Mouse (Mus musculus) liver, embryonic 14.5 days (tissue): ENCODE results near the gene Scml4. TPM values are rescaled to one million over a fixed set of nuclear protein-coding genes. Genes with fewer than 3 reads are reported as not detected.

Experiments
- ATAC-seq: fragments of 200-750 bp; cut with Nextera tagmentation; 2 replicates; pipeline ENCODE4 v1.8.0; 2017; ENCODE audit warnings: moderate number of reproducible peaks, mild to moderate bottlenecking, moderate library complexity; ENCODE audit not compliant: insufficient read depth
- DNase-seq, 3 experiments: peaks; one replicate each; pipeline ENCODE4 v3.0.0-alpha.2; 2012 to 2013; ENCODE audit warnings: low read depth in 3 of 3, low spot score in 3 of 3
- H3K27ac ChIP-seq: fragments of 300-500 bp; sonication (generic); 2 replicates; pipeline ENCODE4 v1.5.1; 2014; ENCODE audit warnings: moderate library complexity, mild to moderate bottlenecking, control low read depth, inconsistent platforms
- H3K27me3 ChIP-seq: fragments of 300-500 bp; sonication (generic); 2 replicates; pipeline ENCODE4 v1.6.1; 2014; ENCODE audit warnings: mild to moderate bottlenecking, low read length, moderate library complexity; ENCODE audit not compliant: control insufficient read depth, insufficient read depth
- H3K36me3 ChIP-seq: fragments of 300-500 bp; sonication (generic); replicated peaks from 2 replicates; pipeline ENCODE4 v1.6.1; 2014; ENCODE audit warnings: low read depth; ENCODE audit not compliant: control insufficient read depth, insufficient read depth
- H3K4me1 ChIP-seq, 2 experiments: fragments of 200-500 bp in 1 of 2; fragments of 300-500 bp in 1 of 2; sonication (generic) in 1 of 2; replicated peaks; 2 replicates each; pipeline ENCODE4 v1.6.1; 2012 to 2014; ENCODE audit warnings: antibody characterized with exemption in 1 of 2, inconsistent platforms in 1 of 2, low read length in 1 of 2; ENCODE audit not compliant: control insufficient read depth in 2 of 2, insufficient read depth in 2 of 2
- H3K4me2 ChIP-seq: fragments of 300-500 bp; sonication (generic); 2 replicates; pipeline ENCODE4 v1.6.1; 2014; ENCODE audit warnings: low read depth, mild to moderate bottlenecking, control low read depth, moderate library complexity
- H3K4me3 ChIP-seq, 2 experiments: fragments of 200-500 bp in 1 of 2; fragments of 300-500 bp in 1 of 2; sonication (generic) in 1 of 2; 2 replicates each; pipeline ENCODE4 v1.5.1; 2012 to 2014; ENCODE audit warnings: low read depth in 2 of 2, low read length in 2 of 2, mild to moderate bottlenecking in 2 of 2, control low read depth in 1 of 2, inconsistent platforms in 1 of 2, moderate library complexity in 1 of 2; ENCODE audit not compliant: insufficient read depth in 1 of 2
- H3K9ac ChIP-seq: fragments of 300-500 bp; sonication (generic); replicated peaks from 2 replicates; pipeline ENCODE4 v1.6.1; 2014; ENCODE audit warnings: mild to moderate bottlenecking, control low read depth, moderate library complexity
- H3K9me3 ChIP-seq: fragments of 300-500 bp; sonication (generic); 2 replicates; pipeline ENCODE4 v1.6.1; 2016; ENCODE audit warnings: low read length, mixed read lengths; ENCODE audit not compliant: control insufficient read depth
- CTCF ChIP-seq: IDR thresholded peaks from 2 replicates; pipeline ENCODE4 v1.5.1; 2016; ENCODE audit warnings: antibody characterized with exemption, low read depth, control low read depth
- EP300 ChIP-seq: IDR thresholded peaks from 2 replicates; pipeline ENCODE4 v1.6.1; 2016; ENCODE audit warnings: antibody characterized with exemption, low read depth
- WGBS: fragments of 180-500 bp; shearing (Covaris S2); extraction: QIAGEN DNeasy Blood & Tissue Kit; methylation state at CpG from one replicate; pipeline ENCODE4 v1.1.7; 2014; ENCODE audit not compliant: insufficient replicate concordance; 5-methylcytosine and 5-hydroxymethylcytosine counted together
- polyA plus RNA-seq, 2 experiments: library from polyadenylated mRNA; depleted of rRNA in 1 of 2; stranded (reverse) in 1 of 2; unstranded in 1 of 2; fragments of >200 nt; fragmentation: Nextera tagmentation in 1 of 2; extraction: Ambion mirVana in 1 of 2; gene quantifications; 2 replicates each; pipeline versions ENCODE4 v1.2.1 to v1.2.3; 2012 to 2014

Scml4 gene
- polyA plus RNA-seq, 2 experiments: 0.15 to 0.19 TPM

GRCm38 (mm10) chr10:42952046-42952420 is 91.9 kb downstream of the Scml4 start:
- no peaks in the 10 kb centered on the region; the same call in 1 of the 2 replicates for H3K27me3 ChIP-seq
- no peak for ATAC-seq
- no peak overlapping the region for H3K9ac ChIP-seq
- no peak for DNase-seq
- no peaks in the 10 kb centered on the region for H3K36me3 ChIP-seq
- H3K4me1 ChIP-seq: no peaks in the 10 kb centered on the region
- 7% methylated on average over 9 of the region's 9 CpGs for WGBS
- TF ChIP-seq EP300: no peak
- TF ChIP-seq CTCF: no peak
- no peak overlapping the region for H3K27ac ChIP-seq
- no peak overlapping the region for H3K4me2 ChIP-seq
- H3K4me3 ChIP-seq: no peak overlapping the region
- no peaks in the 10 kb centered on the region for H3K9me3 ChIP-seq

- H3K9ac ChIP-seq: no peak overlapping the region
- no peaks in the 10 kb centered on the region for H3K36me3 ChIP-seq
- no peaks in the 10 kb centered on the region for H3K9me3 ChIP-seq
- H3K4me3 ChIP-seq: no peak overlapping the region
- no peak overlapping the region for H3K4me2 ChIP-seq
- 38% methylated on average over 5 of the region's 5 CpGs for WGBS
- no peaks in the 10 kb centered on the region; the same call in 1 of the 2 replicates for H3K27me3 ChIP-seq
- no peak for TF ChIP-seq EP300
- H3K27ac ChIP-seq: no peak overlapping the region
- H3K4me1 ChIP-seq: no peaks in the 10 kb centered on the region; a peak in 1 of 4 replicates
- ATAC-seq (no peak), DNase-seq (no peak)
These were observed 93.4 kb downstream of the Scml4 start for GRCm38 (mm10) chr10:42953601-42954000.

GRCm38 (mm10) chr10:42955205-42955604 is 95.0 kb downstream of the Scml4 start:
- ATAC-seq: no peak
- no peaks in the 10 kb centered on the region for H3K9me3 ChIP-seq

GRCm38 (mm10) chr10:42957881-42958651 is 97.9 kb downstream of the Scml4 start:
- H3K4me2 ChIP-seq: peak overlapping the region; percentile 44
- H3K9ac ChIP-seq: no peak overlapping the region
- no peak overlapping the region for H3K27ac ChIP-seq
- no peaks in the 10 kb centered on the region; the same call in 1 of the 2 replicates for H3K27me3 ChIP-seq
- no peaks in the 10 kb centered on the region for H3K36me3 ChIP-seq
- 8% methylated on average over 21 of the region's 21 CpGs for WGBS
- TF ChIP-seq CTCF (peak; percentile 82), EP300 (no peak)
- peak in 1 of 3 experiments; percentile 26 for DNase-seq
- H3K9me3 ChIP-seq: no peaks in the 10 kb centered on the region
- peaks cover 0 to 8% of the 10 kb centered on the region in 2 experiments; a peak in 3 of 4 replicates for H3K4me1 ChIP-seq
- H3K4me3 ChIP-seq: no peak overlapping the region
- ATAC-seq: no peak

More at GRCm38 (mm10) chr10:42955205-42955604, 95.0 kb downstream of the Scml4 start:
- no peaks in the 10 kb centered on the region; the same call in 1 of the 2 replicates for H3K27me3 ChIP-seq
- H3K36me3 ChIP-seq: no peaks in the 10 kb centered on the region
- DNase-seq: no peak
- no peak overlapping the region for H3K27ac ChIP-seq
- H3K4me2 ChIP-seq: no peak overlapping the region
- no peak overlapping the region for H3K9ac ChIP-seq
- 81% methylated on average over 3 of the region's 3 CpGs for WGBS
- TF ChIP-seq CTCF: no peak
- no peak for TF ChIP-seq EP300
- no peak overlapping the region for H3K4me3 ChIP-seq
- no peaks in the 10 kb centered on the region; a peak in 1 of 4 replicates for H3K4me1 ChIP-seq

GRCm38 (mm10) chr10:42958686-42959085 is 98.5 kb downstream of the Scml4 start:
- TF ChIP-seq CTCF: no peak
- TF ChIP-seq EP300: no peak
- Histone ChIP-seq H3K36me3 (no peaks in the 10 kb centered on the region), H3K4me2 (no peak overlapping the region; the same call in 1 of the 2 replicates), H3K27ac (no peak overlapping the region), H3K4me3 (no peak overlapping the region), H3K9me3 (no peaks in the 10 kb centered on the region), H3K4me1 (peaks cover 0 to 8% of the 10 kb centered on the region in 2 experiments; a peak in 3 of 4 replicates), H3K9ac (no peak overlapping the region), H3K27me3 (no peaks in the 10 kb centered on the region; the same call in 1 of the 2 replicates)
- 55% methylated on average over 4 of the region's 4 CpGs for WGBS
- DNase-seq: no peak
- ATAC-seq: no peak
